Mouse (Mus musculus): Measurements from ENCODE around the gene Abcc8.

GRCm38 (mm10) chr7:46181590-46181989 lies 1.8 kb upstream of the Abcc8 start:
- TF ChIP-seq CTCF (IDR thresholded peaks at IDR 0.05; ENCODE audit: control insufficient read depth, insufficient read depth, insufficient replicate concordance, low read depth, low read length): peak; percentile 77; the same call in 1 of the 2 replicates
- no peak for TF ChIP-seq POLR2A (IDR thresholded peaks at IDR 0.05; ENCODE audit: control insufficient read depth, low read depth, low read length)

All from testis, adult 2 months (tissue).